Mouse (Mus musculus): ENCODE results near the gene Rere.

Rere gene

GRCm38 (mm10) chr4:150598686-150599085, 317.2 kb downstream of the Rere start:
- DNase-seq (ENCODE audit: inconsistent age in 2 of 2, low spot score in 1 of 2), result peak in 1 of 2 experiments; percentile 74

DNA sequence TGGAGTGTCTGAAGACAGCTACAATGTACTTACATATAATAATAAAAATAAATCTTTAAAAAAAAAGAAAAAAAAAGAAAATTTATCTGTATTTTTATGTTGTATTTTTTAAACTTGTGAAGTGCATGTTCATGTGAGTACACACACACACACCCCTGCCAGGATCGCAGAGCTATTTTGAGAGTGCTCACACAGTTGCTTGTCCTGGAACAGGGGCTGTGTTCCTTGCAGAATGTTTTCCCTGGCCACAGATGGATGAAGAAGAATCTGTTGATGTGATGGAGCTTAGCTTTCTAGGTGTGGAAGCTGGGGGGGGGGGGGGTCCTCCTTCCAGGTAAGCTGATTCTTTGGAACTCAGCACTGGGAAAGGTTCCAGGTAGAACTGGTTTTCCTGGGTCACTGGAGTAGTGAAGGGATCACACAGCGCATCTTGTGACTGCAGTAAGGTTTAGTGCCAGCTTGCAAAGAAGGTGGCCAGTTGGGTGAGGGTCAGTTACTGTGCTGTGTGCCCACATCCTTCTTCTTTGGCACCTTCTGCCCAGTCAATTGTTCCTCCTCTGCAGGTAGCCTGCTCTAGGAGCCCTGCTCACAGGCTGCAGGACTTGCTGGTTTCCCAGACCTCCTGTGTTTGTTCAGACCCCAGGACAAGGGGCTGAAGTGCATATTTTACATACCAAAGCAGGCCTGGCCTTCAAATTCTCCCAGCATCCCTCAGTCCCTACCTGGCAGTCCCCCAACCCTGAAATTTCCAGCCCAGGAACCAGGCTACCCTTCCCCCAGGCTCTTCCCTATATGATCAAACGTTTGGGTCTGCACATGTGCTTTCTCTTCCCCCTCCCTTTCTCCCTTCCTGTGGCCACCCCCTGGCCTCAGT, 317.9 kb downstream of the Rere start:
- DNase-seq (ENCODE audit: inconsistent age in 2 of 2, low spot score in 1 of 2), result peak in 1 of 2 experiments; percentile 59

DNA sequence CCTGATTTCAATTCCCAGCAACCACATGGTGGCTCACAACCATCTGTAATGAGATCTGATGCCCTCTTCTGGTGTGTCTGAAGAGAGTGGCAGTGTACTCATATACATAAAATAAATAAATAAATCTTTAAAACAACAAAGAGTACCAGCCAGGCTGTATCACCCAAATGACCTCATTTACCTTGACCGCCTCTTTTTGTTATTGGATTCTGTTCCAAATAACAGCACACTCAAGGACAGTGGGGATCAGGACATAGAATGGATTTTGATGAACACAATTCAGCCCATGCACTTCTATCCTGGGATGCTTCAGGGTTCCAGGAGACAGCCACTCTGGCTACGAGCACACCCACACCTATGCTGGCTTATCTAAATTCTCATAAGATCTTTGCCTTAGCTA, 319.1 kb downstream of the Rere start:
- peak in 1 of 2 experiments; percentile 77 for DNase-seq (ENCODE audit: inconsistent age in 2 of 2, low spot score in 1 of 2)

GRCm38 (mm10) chr4:150601489-150601888, 320.0 kb downstream of the Rere start:
- DNase-seq (ENCODE audit: inconsistent age in 2 of 2, low spot score in 1 of 2), result peak in 1 of 2 experiments; percentile 69

DNA sequence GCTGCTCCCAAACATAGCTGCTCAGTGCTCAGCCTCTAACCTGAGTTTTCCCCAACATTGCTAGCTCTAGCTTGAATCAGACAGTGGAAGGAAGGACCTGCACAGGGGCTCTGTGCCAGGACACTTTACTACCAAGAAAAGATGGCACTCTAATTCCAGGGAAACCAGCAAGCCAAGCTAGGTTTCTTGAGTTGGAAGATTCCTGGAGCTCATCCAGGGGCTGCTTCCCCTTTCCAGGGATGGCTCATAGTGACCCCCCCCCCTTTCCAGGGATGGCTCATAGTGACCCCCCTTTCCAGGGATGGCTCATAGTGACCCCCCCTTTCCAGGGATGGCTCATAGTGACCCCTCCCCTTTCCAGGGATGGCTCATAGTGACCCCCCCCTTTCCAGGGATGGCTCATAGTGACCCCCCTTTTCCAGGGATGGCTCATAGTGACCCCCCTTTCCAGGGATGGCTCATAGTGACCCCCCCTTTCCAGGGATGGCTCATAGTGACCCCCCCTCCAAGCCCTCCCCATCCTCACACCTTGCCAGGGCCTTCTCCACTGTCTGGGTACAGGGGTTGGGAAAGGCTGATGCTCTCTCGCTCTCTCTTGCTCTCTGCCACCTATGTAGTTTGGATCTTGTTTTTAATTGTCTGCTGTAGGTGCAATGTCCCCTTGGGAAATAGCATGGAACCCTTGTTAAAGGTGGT, 322.1 kb downstream of the Rere start:
- DNase-seq (ENCODE audit: inconsistent age in 2 of 2, low spot score in 1 of 2), result peak; percentile 59 to 82

GRCm38 (mm10) chr4:150605804-150606203, 324.4 kb downstream of the Rere start:
- no peak for DNase-seq (ENCODE audit: inconsistent age in 2 of 2, low spot score in 1 of 2)

DNA sequence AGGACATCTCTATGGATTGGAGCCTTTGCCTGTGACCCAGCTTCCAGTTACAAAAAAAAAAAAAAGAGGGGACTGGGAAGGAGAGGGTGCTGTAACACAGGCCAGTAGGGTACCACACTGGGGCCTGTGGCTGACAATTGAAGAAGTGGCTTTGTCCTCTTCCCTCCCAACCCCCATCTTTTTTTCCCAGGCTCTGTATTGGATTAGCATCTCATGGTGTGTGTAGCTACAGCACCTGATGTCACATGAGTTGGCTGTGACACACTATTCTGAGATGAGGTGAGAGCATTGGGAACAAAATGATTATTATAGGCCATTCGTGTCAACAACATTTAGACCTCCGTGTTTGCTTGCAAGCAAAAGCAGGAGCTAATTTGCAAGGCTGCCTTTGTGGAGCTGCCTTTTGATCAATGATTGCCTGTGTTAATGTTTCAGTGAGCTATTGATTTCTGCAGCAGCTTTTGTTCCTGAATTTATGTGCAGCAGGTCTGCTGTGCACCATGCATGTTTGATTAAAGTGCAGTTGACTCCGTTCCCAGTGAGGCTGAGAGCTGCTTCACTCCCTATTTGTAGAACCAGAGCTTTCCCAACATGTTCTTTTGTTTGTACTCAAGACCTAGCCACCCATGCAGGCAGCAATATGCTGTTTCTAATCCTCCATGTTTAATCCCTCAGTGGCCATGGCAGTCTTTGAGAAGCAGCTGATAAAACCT, 325.2 kb downstream of the Rere start:
- no peak for DNase-seq (ENCODE audit: inconsistent age in 2 of 2, low spot score in 1 of 2)

DNA sequence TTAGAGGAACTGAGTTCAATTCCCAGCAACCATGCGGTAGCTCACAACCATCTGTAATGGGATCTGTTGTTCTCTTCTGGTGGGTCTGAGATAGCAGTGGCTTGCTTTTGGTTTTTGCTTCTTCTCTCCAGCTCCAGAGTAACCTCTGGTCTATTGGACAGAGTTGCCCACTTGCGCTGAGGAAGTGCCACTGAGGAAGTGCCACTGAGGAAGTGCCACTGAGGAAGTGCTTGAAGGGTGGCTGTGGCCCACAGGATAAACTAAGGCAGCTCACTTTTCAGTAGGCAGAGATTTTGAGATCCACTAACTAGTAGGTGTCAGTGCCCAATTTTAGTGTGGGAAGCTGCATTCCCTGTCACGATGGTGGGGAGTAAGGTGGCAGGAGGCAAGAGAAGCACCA, 327.2 kb downstream of the Rere start:
- no peak for DNase-seq (ENCODE audit: inconsistent age in 2 of 2, low spot score in 1 of 2)

- DNase-seq (ENCODE audit: inconsistent age in 2 of 2, low spot score in 1 of 2), result peak; percentile 55 to 79
Measured at GRCm38 (mm10) chr4:150613715-150614114, 332.3 kb downstream of the Rere start.

DNA sequence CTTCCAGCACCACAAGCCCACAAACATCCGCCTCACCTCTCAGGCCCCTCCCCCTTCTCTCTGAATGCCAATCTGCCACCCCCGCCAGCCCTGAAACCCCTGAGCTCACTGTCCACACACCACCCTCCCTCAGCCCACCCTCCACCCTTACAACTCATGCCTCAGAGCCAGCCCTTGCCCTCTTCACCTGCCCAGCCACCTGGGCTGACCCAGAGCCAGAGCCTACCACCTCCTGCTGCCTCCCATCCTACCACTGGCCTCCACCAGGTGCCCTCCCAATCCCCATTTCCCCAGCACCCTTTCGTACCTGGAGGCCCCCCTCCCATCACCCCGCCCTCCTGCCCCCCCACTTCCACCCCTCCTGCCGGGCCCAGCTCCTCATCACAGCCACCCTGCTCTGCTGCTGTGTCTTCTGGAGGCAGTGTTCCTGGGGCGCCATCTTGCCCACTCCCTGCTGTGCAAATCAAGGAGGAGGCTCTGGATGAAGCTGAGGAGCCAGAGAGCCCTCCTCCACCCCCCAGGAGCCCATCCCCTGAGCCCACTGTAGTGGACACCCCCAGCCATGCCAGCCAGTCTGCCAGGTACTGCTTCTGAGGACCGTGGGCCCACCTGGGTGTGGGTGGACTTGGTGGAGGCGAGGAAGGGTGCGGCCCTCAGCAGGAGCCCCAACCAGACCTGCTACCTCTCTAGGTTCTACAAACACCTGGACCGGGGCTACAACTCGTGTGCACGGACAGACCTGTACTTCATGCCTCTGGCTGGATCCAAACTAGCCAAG, 334.0 kb downstream of the Rere start:
- DNase-seq (ENCODE audit: inconsistent age in 2 of 2, low spot score in 1 of 2), result no peak

DNA sequence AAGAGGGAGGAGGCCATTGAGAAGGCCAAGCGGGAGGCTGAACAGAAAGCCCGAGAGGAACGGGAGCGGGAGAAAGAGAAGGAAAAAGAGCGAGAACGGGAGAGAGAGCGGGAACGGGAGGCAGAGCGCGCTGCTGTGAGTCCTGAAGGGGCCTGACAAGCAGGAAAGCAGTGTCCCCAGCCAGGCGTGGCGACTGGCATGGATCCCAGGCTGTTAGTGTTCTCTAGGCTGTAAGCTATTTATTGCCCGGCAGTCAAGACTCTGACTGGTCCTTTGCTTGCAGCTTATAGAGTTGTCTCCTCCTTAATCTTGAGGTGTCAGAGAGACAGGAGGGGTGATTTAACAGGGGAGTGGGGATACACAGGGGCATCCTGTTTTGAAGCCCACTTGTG, 334.6 kb downstream of the Rere start:
- no peak for DNase-seq (ENCODE audit: inconsistent age in 2 of 2, low spot score in 1 of 2)

DNA sequence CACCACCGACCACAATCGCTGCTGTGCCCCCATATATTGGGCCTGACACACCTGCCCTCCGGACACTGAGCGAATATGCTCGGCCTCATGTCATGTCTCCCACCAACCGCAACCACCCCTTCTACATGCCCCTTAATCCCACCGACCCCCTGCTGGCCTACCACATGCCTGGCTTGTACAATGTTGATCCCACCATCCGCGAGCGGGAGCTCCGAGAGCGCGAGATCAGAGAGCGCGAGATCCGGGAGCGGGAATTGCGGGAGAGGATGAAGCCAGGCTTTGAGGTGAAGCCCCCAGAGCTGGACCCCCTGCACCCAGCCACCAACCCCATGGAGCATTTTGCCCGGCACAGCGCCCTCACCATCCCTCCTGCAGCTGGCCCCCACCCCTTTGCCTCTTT, 335.4 kb downstream of the Rere start:
- no peak for DNase-seq (ENCODE audit: inconsistent age in 2 of 2, low spot score in 1 of 2)

GRCm38 (mm10) chr4:150619011-150619410, 337.6 kb downstream of the Rere start:
- no peak for DNase-seq (ENCODE audit: inconsistent age in 2 of 2, low spot score in 1 of 2)

DNA sequence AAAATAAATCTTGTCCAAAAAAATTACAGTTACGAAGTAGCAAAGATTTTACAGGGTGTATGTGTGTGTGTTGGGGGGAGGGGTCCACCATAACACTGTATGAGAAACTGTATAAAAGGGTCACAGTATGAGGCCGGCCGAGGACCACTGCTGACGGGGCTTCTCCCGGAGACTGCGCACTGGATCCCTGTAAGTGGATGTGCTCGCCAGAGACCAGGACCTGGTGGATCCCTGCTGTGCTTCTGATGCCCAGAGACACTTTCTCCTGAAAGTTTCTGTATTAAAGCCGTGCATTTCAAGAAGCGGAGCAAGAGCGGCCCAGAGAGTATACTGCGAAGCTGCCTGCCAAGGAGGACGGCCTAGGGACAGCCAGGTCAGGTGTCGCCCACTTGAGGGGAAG, 341.2 kb downstream of the Rere start:
- DNase-seq (ENCODE audit: inconsistent age in 2 of 2, low spot score in 1 of 2), result peak in 1 of 2 experiments; percentile 30

GRCm38 (mm10) chr4:150624214-150624823, 342.9 kb downstream of the Rere start:
- peak in 1 of 2 experiments; percentile 56 for DNase-seq (ENCODE audit: inconsistent age in 2 of 2, low spot score in 1 of 2)

GRCm38 (mm10) chr4:150624933-150625332, 343.5 kb downstream of the Rere start:
- peak in 1 of 2 experiments; percentile 52 for DNase-seq (ENCODE audit: inconsistent age in 2 of 2, low spot score in 1 of 2)

DNA sequence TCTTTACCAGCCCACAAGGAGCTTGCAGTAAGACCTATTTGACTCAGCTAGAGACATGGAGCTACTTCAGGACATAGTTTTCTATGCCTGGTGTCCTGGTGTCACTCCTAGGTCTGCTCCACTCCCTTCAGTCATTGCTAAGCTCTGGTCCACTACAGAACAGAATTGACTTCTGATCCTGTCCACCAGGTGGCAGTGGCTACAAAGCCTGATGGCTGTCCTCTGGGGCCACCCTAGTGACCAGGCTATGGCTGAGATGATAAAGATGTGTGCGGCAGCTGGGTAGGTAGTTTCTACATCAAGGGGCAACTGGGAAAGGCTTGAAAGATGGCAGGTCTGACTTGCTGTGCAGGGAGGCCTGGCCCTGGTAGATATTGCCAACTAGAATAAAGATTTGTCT, 344.0 kb downstream of the Rere start:
- peak; percentile 77 to 91 for DNase-seq (ENCODE audit: inconsistent age in 2 of 2, low spot score in 1 of 2)

- DNase-seq (ENCODE audit: inconsistent age in 2 of 2, low spot score in 1 of 2), result peak; percentile 68 to 89
Measured at GRCm38 (mm10) chr4:150625951-150626732, 344.7 kb downstream of the Rere start.

DNA sequence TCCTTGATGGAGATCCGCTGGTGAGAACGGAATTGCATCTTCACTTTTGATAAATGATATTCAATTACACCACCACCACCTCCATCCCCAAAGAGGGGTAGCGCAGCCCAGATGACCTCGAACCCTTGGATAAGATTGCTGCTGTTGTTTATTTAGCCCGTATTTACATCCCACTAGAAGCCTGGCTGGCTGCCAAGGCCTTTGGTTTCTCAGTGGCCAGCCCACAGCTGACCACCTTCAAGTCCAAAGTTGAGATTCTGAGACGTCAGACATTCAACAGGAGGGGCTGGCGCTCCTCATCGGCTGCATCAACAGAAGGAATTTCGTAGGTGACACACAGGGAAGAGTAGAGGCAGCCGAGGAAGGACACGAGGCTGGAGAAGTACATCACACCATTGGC, 347.8 kb downstream of the Rere start:
- DNase-seq (ENCODE audit: inconsistent age in 2 of 2, low spot score in 1 of 2), result peak in 1 of 2 experiments; percentile 44

GRCm38 (mm10) chr4:150635568-150635967, 354.1 kb downstream of the Rere start:
- no peak for DNase-seq (ENCODE audit: inconsistent age in 2 of 2, low spot score in 1 of 2)

Measured in adrenal gland, adult (tissue).